Mouse (Mus musculus): ENCODE results near the gene Zeb2. TPM values are rescaled to one million over a fixed set of nuclear protein-coding genes. Genes with fewer than 3 reads are reported as not detected.

Zeb2 gene
- polyA plus RNA-seq, 1 experiment = 10.8 TPM

DNA sequence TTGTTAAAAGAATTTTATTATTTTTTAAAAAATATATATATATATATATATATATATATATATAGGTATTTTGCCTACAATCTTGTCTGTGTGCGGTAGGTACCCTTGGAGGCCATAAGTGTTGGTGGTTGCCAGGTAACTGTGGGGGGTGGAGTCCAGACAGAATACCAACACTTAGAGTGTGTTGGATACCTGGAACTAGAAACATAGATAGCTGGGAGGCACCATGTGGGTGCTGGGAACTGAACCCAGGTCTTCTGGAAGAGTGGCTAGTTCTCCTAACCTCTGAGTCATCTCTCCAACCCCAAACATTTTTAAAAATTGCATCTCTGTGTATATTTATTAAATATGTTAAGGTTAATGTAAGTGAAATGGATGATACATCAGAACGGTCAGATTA lies 11.5 kb upstream of the Zeb2 start:
- Histone ChIP-seq H3K36me3 (ENCODE audit: control insufficient read depth, insufficient read depth) (no peaks in the 10 kb centered on the region), H3K27me3 (ENCODE audit: control insufficient read depth, insufficient read depth, insufficient read length) (no peaks in the 10 kb centered on the region), H3ac (ENCODE audit: control insufficient read depth, insufficient read length) (no peak overlapping the region), H3K4me3 (no peak overlapping the region), H3K79me2 (ENCODE audit: control insufficient read depth, insufficient read depth) (no peaks in the 10 kb centered on the region), H3K4me2 (ENCODE audit: low read depth) (no peak overlapping the region)
- TF ChIP-seq E2F4 (IDR thresholded peaks at IDR 0.05; ENCODE audit: insufficient read depth) (no peak), MAX (IDR thresholded peaks at IDR 0.05; ENCODE audit: low read depth) (no peak), TCF12 (IDR thresholded peaks at IDR 0.05; ENCODE audit: insufficient read depth, poor library complexity, severe bottlenecking) (no peak), POLR2A (IDR thresholded peaks at IDR 0.05; ENCODE audit: insufficient read length, low read depth) (no peak), SRF (IDR thresholded peaks at IDR 0.05; ENCODE audit: control insufficient read depth, insufficient read length, low read depth) (no peak), USF1 (IDR thresholded peaks at IDR 0.05; ENCODE audit: low read depth) (no peak), MYOG (IDR thresholded peaks at IDR 0.05; ENCODE audit: control insufficient read depth in 1 of 3, insufficient read depth in 1 of 3, insufficient read length in 2 of 3, low read depth in 2 of 3) (no peak), CEBPB (IDR thresholded peaks at IDR 0.05; ENCODE audit: insufficient read depth, poor library complexity, severe bottlenecking) (no peak), REST (IDR thresholded peaks at IDR 0.05; ENCODE audit: insufficient read depth, insufficient read length) (no peak), TCF3 (IDR thresholded peaks at IDR 0.05; ENCODE audit: insufficient read length, low read depth) (no peak), POLR2AphosphoS2 (IDR thresholded peaks at IDR 0.05; ENCODE audit: insufficient read length, low read depth) (no peak)

GRCm38 (mm10) chr2:45126401-45126800 lies 9.2 kb upstream of the Zeb2 start:
- Histone ChIP-seq H3K4me3 (no peak overlapping the region), H3K4me2 (ENCODE audit: low read depth) (peak overlapping the region; percentile 10), H3K79me2 (ENCODE audit: control insufficient read depth, insufficient read depth) (no peaks in the 10 kb centered on the region), H3ac (ENCODE audit: control insufficient read depth, insufficient read length) (no peak overlapping the region), H3K27me3 (ENCODE audit: control insufficient read depth, insufficient read depth, insufficient read length) (no peaks in the 10 kb centered on the region), H3K36me3 (ENCODE audit: control insufficient read depth, insufficient read depth) (no peaks in the 10 kb centered on the region)
- no peak for TF ChIP-seq REST (IDR thresholded peaks at IDR 0.05; ENCODE audit: insufficient read depth, insufficient read length)
- TF ChIP-seq CEBPB (IDR thresholded peaks at IDR 0.05; ENCODE audit: insufficient read depth, poor library complexity, severe bottlenecking) = no peak
- TF ChIP-seq E2F4 (IDR thresholded peaks at IDR 0.05; ENCODE audit: insufficient read depth) = no peak
- no peak for TF ChIP-seq POLR2AphosphoS2 (IDR thresholded peaks at IDR 0.05; ENCODE audit: insufficient read length, low read depth)
- no peak for TF ChIP-seq MYOG (IDR thresholded peaks at IDR 0.05; ENCODE audit: control insufficient read depth in 1 of 3, insufficient read depth in 1 of 3, insufficient read length in 2 of 3, low read depth in 2 of 3)
- no peak for TF ChIP-seq USF1 (IDR thresholded peaks at IDR 0.05; ENCODE audit: low read depth)
- TF ChIP-seq MYOD1 (IDR thresholded peaks at IDR 0.05; ENCODE audit: control insufficient read depth in 1 of 3, insufficient read length in 2 of 3, low read depth in 2 of 3) = no peak
- TF ChIP-seq POLR2A (IDR thresholded peaks at IDR 0.05; ENCODE audit: insufficient read length, low read depth) = no peak
- TF ChIP-seq TCF12 (IDR thresholded peaks at IDR 0.05; ENCODE audit: insufficient read depth, poor library complexity, severe bottlenecking) = no peak
- no peak for TF ChIP-seq SRF (IDR thresholded peaks at IDR 0.05; ENCODE audit: control insufficient read depth, insufficient read length, low read depth)
- no peak for TF ChIP-seq TCF3 (IDR thresholded peaks at IDR 0.05; ENCODE audit: insufficient read length, low read depth)
- no peak for TF ChIP-seq MAX (IDR thresholded peaks at IDR 0.05; ENCODE audit: low read depth)

DNA sequence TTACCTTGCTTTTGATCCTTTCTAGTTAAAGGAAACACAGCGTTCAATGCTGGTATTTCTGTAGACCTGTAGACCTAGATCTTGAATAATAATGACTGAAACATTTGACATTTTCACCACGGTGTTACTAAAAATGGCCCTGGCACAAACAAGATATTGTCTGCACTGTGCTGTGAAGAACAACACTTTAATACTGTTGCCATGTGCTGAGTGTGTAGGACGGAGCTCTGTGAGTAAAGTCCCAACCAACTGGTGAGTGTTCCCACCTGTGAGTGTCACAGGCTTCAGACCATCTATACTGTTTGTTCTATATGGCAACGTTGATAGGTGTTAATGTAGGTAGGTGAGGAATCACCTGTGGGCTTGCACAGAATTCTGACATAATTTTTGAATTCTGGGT lies 8.0 kb upstream of the Zeb2 start:
- no peaks in the 10 kb centered on the region for H3K79me2 ChIP-seq (ENCODE audit: control insufficient read depth, insufficient read depth)
- no peak for TF ChIP-seq REST (IDR thresholded peaks at IDR 0.05; ENCODE audit: insufficient read depth, insufficient read length)
- no peak for TF ChIP-seq SRF (IDR thresholded peaks at IDR 0.05; ENCODE audit: control insufficient read depth, insufficient read length, low read depth)
- no peak for TF ChIP-seq MYOD1 (IDR thresholded peaks at IDR 0.05; ENCODE audit: control insufficient read depth in 1 of 3, insufficient read length in 2 of 3, low read depth in 2 of 3)
- no peak for TF ChIP-seq POLR2AphosphoS2 (IDR thresholded peaks at IDR 0.05; ENCODE audit: insufficient read length, low read depth)
- no peak for TF ChIP-seq POLR2A (IDR thresholded peaks at IDR 0.05; ENCODE audit: insufficient read length, low read depth)
- H3K36me3 ChIP-seq (ENCODE audit: control insufficient read depth, insufficient read depth) = no peaks in the 10 kb centered on the region
- H3K4me3 ChIP-seq = no peak overlapping the region
- H3K4me2 ChIP-seq (ENCODE audit: low read depth) = no peak overlapping the region
- H3K27me3 ChIP-seq (ENCODE audit: control insufficient read depth, insufficient read depth, insufficient read length) = no peaks in the 10 kb centered on the region
- no peak overlapping the region for H3ac ChIP-seq (ENCODE audit: control insufficient read depth, insufficient read length)

- Histone ChIP-seq H3K27me3 (ENCODE audit: control insufficient read depth, insufficient read depth, insufficient read length) (no peaks in the 10 kb centered on the region), H3K36me3 (ENCODE audit: control insufficient read depth, insufficient read depth) (no peaks in the 10 kb centered on the region), H3K79me2 (ENCODE audit: control insufficient read depth, insufficient read depth) (no peaks in the 10 kb centered on the region), H3K4me2 (ENCODE audit: low read depth) (no peak overlapping the region), H3ac (ENCODE audit: control insufficient read depth, insufficient read length) (no peak overlapping the region), H3K4me3 (no peak overlapping the region)
- TF ChIP-seq USF1 (IDR thresholded peaks at IDR 0.05; ENCODE audit: low read depth) = no peak
- TF ChIP-seq POLR2A (IDR thresholded peaks at IDR 0.05; ENCODE audit: insufficient read length, low read depth) = no peak
- no peak for TF ChIP-seq E2F4 (IDR thresholded peaks at IDR 0.05; ENCODE audit: insufficient read depth)
- TF ChIP-seq MYOG (IDR thresholded peaks at IDR 0.05; ENCODE audit: control insufficient read depth in 1 of 3, insufficient read depth in 1 of 3, insufficient read length in 2 of 3, low read depth in 2 of 3) = no peak
- TF ChIP-seq CEBPB (IDR thresholded peaks at IDR 0.05; ENCODE audit: insufficient read depth, poor library complexity, severe bottlenecking) = no peak
- no peak for TF ChIP-seq TCF12 (IDR thresholded peaks at IDR 0.05; ENCODE audit: insufficient read depth, poor library complexity, severe bottlenecking)
- no peak for TF ChIP-seq MYOD1 (IDR thresholded peaks at IDR 0.05; ENCODE audit: control insufficient read depth in 1 of 3, insufficient read length in 2 of 3, low read depth in 2 of 3)
- no peak for TF ChIP-seq REST (IDR thresholded peaks at IDR 0.05; ENCODE audit: insufficient read depth, insufficient read length)
- TF ChIP-seq TCF3 (IDR thresholded peaks at IDR 0.05; ENCODE audit: insufficient read length, low read depth) = no peak
- TF ChIP-seq SRF (IDR thresholded peaks at IDR 0.05; ENCODE audit: control insufficient read depth, insufficient read length, low read depth) = no peak
- TF ChIP-seq POLR2AphosphoS2 (IDR thresholded peaks at IDR 0.05; ENCODE audit: insufficient read length, low read depth) = no peak
Observed at GRCm38 (mm10) chr2:45123490-45123889, 6.3 kb upstream of the Zeb2 start.

DNA sequence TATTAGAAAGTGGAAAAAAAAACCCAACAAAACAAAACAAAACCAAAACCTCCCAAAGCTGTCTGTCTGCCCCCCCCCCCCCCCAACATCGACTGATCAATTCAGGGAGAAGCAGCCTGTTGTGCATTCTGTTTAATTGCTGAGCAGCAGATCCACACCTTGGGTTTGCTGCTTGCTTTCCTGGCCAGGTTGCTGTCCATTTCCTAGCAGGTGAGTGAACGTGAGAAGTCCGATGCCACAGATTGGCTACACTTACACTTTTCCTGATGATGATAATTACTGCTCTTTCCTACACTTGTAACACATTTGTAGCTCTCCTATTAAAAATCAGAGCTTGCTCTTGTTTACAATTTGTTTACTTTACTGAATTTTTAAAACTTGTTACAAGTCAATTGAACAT lies 926 bp upstream of the Zeb2 start:
- Histone ChIP-seq H3K27me3 (ENCODE audit: control insufficient read depth, insufficient read depth, insufficient read length) (no peaks in the 10 kb centered on the region), H3K4me3 (no peak overlapping the region), H3ac (ENCODE audit: control insufficient read depth, insufficient read length) (no peak overlapping the region), H3K4me2 (ENCODE audit: low read depth) (peak overlapping the region; percentile 32), H3K79me2 (ENCODE audit: control insufficient read depth, insufficient read depth) (peaks cover 8% of the 10 kb centered on the region), H3K36me3 (ENCODE audit: control insufficient read depth, insufficient read depth) (no peaks in the 10 kb centered on the region)
- no peak for TF ChIP-seq SRF (IDR thresholded peaks at IDR 0.05; ENCODE audit: control insufficient read depth, insufficient read length, low read depth)
- no peak for TF ChIP-seq USF1 (IDR thresholded peaks at IDR 0.05; ENCODE audit: low read depth)
- no peak for TF ChIP-seq MYOG (IDR thresholded peaks at IDR 0.05; ENCODE audit: control insufficient read depth in 1 of 3, insufficient read depth in 1 of 3, insufficient read length in 2 of 3, low read depth in 2 of 3)
- no peak for TF ChIP-seq TCF3 (IDR thresholded peaks at IDR 0.05; ENCODE audit: insufficient read length, low read depth)
- TF ChIP-seq E2F4 (IDR thresholded peaks at IDR 0.05; ENCODE audit: insufficient read depth) = no peak
- no peak for TF ChIP-seq MAX (IDR thresholded peaks at IDR 0.05; ENCODE audit: low read depth)
- no peak for TF ChIP-seq CEBPB (IDR thresholded peaks at IDR 0.05; ENCODE audit: insufficient read depth, poor library complexity, severe bottlenecking)
- no peak for TF ChIP-seq MYOD1 (IDR thresholded peaks at IDR 0.05; ENCODE audit: control insufficient read depth in 1 of 3, insufficient read length in 2 of 3, low read depth in 2 of 3)
- no peak for TF ChIP-seq POLR2A (IDR thresholded peaks at IDR 0.05; ENCODE audit: insufficient read length, low read depth)
- TF ChIP-seq TCF12 (IDR thresholded peaks at IDR 0.05; ENCODE audit: insufficient read depth, poor library complexity, severe bottlenecking) = no peak
- TF ChIP-seq REST (IDR thresholded peaks at IDR 0.05; ENCODE audit: insufficient read depth, insufficient read length) = no peak
- no peak for TF ChIP-seq POLR2AphosphoS2 (IDR thresholded peaks at IDR 0.05; ENCODE audit: insufficient read length, low read depth)
